Mouse (Mus musculus): Measurements from ENCODE around the gene Tshz3. TPM values are rescaled to one million over a fixed set of nuclear protein-coding genes. Genes with fewer than 3 reads are reported as not detected.

The Tshz3 gene
- polyA plus RNA-seq, 1 experiment from 2014 or later = 55.9 TPM

DNA sequence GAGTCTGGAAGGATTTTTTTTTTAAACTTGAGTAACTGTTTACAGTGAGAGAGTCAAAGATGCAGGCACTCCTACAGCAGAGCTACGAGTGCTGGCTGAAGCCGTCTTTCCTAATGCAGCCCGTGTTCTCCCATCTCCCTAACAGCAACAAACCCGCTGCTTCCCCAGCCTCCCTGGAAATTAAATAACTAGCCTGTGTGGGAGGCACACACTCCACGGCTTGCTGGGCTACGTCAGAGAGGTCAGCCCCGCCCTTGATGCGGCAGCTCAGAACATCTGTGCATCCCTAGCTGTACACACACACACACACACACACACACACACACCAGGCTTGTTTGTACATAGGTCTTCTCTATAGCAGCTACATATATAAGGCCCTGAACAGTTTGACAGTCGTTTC, 22.9 kb downstream of the Tshz3 start:
- Histone ChIP-seq H3K27ac (0 out of 2 replicates have a peak overlapping the region, but pooled peaks have one; percentile 26), H3K4me3 (replicated peaks; ENCODE audit: low read length) (no peak overlapping the region), H3K36me3 (replicated peaks; ENCODE audit: control insufficient read depth, insufficient read depth) (no peaks in the 10 kb centered on the region), H3K27me3 (ENCODE audit: control insufficient read depth, insufficient read depth, low read length) (no peaks in the 10 kb centered on the region), H3K4me2 (replicated peaks) (peak overlapping the region; percentile 19), H3K4me1 (replicated peaks; ENCODE audit: control insufficient read depth, insufficient read depth, low read length) (peaks cover 30% of the 10 kb centered on the region), H3K9ac (0 out of 2 replicates have a peak overlapping the region, but pooled peaks have one; percentile 11), H3K9me3 (ENCODE audit: control insufficient read depth, low read length) (no peaks in the 10 kb centered on the region)
- ATAC-seq (ENCODE audit: low FRiP score) (no peak), DNase-seq (ENCODE audit: low spot score) (no peak)
- WGBS = 39% methylated on average over 9 of the region's 9 CpGs

DNA sequence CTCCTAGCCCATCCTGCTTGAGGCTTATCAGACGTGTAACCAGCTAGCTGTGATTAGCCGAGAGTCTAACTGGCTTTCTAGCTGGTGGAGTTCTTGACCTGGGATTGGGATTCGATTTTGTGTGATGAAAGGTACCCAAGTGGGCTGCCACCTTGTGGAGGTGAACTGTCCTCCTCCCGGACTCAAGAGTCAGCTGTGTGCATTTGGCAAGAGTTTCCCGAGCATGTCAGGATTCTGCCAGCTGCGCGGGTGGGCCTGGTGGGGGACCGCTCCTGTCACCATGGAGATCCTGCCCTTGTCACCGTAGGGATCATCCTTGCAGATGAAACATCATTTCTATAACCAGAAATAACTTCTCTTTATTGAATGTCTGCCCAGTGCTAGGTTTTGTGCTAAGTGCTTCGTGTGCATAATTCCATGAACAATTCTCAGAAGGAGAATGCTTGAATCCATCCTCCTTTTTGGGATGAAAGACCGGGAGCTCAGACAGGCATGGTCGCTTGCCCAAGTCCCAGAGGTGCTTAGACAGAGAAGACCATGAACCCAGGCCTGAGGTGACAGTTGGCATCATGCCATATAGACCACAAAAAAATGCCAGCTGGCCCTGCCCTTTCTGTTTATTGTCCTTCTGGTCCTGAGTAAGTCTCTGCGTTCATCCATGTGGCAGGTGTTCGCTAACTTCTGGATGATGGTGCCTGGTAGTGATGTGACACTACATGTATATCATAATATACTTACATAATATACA, 38.6 kb downstream of the Tshz3 start:
- Histone ChIP-seq H3K9me3 (ENCODE audit: control insufficient read depth, low read length) (no peaks in the 10 kb centered on the region), H3K4me2 (replicated peaks) (no peak overlapping the region), H3K4me3 (replicated peaks; ENCODE audit: low read length) (no peak overlapping the region), H3K9ac (no peak overlapping the region), H3K36me3 (replicated peaks; ENCODE audit: control insufficient read depth, insufficient read depth) (no peaks in the 10 kb centered on the region), H3K27me3 (ENCODE audit: control insufficient read depth, insufficient read depth, low read length) (no peaks in the 10 kb centered on the region), H3K4me1 (replicated peaks; ENCODE audit: control insufficient read depth, insufficient read depth, low read length) (peaks cover 8% of the 10 kb centered on the region; the same call in 1 of the 2 replicates), H3K27ac (no peak overlapping the region)
- ATAC-seq (ENCODE audit: low FRiP score) = no peak
- peak; percentile 32 for DNase-seq (ENCODE audit: low spot score)
- WGBS = 54% methylated on average over 14 of the region's 14 CpGs

DNA sequence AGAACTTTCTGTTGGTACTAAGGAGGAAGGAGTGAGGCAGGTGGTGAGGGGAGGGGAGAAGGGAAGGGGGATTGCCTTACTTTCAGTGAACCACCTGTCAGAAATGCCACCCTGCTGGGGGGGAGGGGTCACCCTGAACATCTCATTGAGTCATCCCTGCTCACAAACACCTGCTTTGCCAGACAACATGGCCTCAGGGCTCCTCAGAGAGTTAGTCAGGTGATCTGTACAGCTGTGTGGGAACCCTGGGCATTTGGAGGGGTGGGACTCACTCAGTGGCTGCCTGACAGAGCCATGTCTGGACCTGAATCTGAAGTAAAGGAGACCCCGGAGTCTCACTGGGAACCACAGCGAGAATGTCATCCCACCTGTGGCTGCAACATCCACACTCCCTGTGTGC, 53.6 kb downstream of the Tshz3 start:
- Histone ChIP-seq H3K4me2 (replicated peaks) (no peak overlapping the region), H3K27me3 (ENCODE audit: control insufficient read depth, insufficient read depth, low read length) (no peaks in the 10 kb centered on the region), H3K9me3 (ENCODE audit: control insufficient read depth, low read length) (no peaks in the 10 kb centered on the region), H3K36me3 (replicated peaks; ENCODE audit: control insufficient read depth, insufficient read depth) (0 out of 2 replicates have a peak, but pooled peaks cover 4% of the 10 kb centered on the region), H3K9ac (no peak overlapping the region), H3K4me3 (replicated peaks; ENCODE audit: low read length) (no peak overlapping the region), H3K27ac (no peak overlapping the region), H3K4me1 (replicated peaks; ENCODE audit: control insufficient read depth, insufficient read depth, low read length) (no peaks in the 10 kb centered on the region)
- DNase-seq (ENCODE audit: low spot score) (no peak), ATAC-seq (ENCODE audit: low FRiP score) (no peak)
- WGBS = 88% methylated on average over 2 of the region's 2 CpGs

DNA sequence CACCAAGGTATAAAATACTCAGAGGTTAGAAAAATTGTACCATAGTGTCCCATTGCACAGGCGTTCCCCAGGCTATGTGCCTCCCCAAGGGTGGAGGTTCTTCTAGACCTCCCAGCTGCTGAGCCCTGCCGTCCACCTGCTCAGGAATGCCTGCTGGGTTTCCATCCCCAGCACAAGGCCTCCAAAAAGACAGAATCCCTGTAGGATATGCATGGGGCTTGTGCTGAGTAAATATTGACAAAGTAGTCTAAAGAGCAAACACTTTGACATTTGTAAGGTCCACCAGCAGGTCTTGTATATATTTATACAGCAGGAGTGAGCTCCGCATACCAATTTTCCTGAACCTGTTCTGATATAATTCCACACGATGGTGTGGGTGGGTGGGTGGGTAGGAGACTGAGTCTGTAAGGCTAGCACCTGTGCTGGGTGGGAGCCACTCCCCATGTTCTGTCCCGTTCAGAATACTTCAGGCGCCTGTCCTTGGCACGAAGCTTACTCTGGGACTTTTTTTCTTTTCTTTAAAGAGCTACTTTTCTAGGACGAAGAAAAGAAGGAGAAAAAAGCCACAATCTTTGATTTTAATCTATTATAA, 69.7 kb downstream of the Tshz3 start:
- no peak for ATAC-seq (ENCODE audit: low FRiP score)
- H3K27ac ChIP-seq = no peak overlapping the region
- DNase-seq (ENCODE audit: low spot score) = no peak
- WGBS = 83% methylated on average over 8 of the region's 8 CpGs
- no peaks in the 10 kb centered on the region for H3K4me1 ChIP-seq (replicated peaks; ENCODE audit: control insufficient read depth, insufficient read depth, low read length)
- no peaks in the 10 kb centered on the region for H3K27me3 ChIP-seq (ENCODE audit: control insufficient read depth, insufficient read depth, low read length)
- no peak overlapping the region for H3K4me3 ChIP-seq (replicated peaks; ENCODE audit: low read length)
- H3K36me3 ChIP-seq (replicated peaks; ENCODE audit: control insufficient read depth, insufficient read depth) = peaks cover 30% of the 10 kb centered on the region
- H3K9ac ChIP-seq = no peak overlapping the region
- H3K4me2 ChIP-seq (replicated peaks) = no peak overlapping the region
- no peaks in the 10 kb centered on the region for H3K9me3 ChIP-seq (ENCODE audit: control insufficient read depth, low read length)

DNA sequence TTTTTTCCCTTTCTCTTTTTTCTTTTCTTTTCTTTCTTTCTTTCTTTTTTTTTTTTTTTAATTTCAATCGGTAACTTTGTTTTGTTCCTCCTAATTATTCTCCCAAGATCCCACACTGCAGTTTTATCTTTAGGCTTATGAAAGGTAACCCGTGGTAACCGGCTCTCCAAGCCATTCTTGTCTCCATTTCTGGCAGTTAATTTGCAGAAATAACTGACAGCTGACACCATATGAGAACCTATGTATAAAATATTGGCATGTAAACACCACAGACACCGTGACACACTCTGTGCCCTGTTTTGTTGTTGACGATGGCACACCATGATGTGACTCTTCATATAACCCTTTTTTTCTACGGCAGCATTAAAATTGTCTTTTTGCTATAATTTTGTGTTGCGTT, 75.2 kb downstream of the Tshz3 start:
- no peaks in the 10 kb centered on the region for H3K4me1 ChIP-seq (replicated peaks; ENCODE audit: control insufficient read depth, insufficient read depth, low read length)
- H3K27ac ChIP-seq = no peak overlapping the region
- DNase-seq (ENCODE audit: low spot score) (no peak), ATAC-seq (ENCODE audit: low FRiP score) (no peak)
- H3K36me3 ChIP-seq (replicated peaks; ENCODE audit: control insufficient read depth, insufficient read depth) = peaks cover 30% of the 10 kb centered on the region
- H3K9ac ChIP-seq = no peak overlapping the region
- no peak overlapping the region for H3K4me3 ChIP-seq (replicated peaks; ENCODE audit: low read length)
- no peaks in the 10 kb centered on the region for H3K27me3 ChIP-seq (ENCODE audit: control insufficient read depth, insufficient read depth, low read length)
- WGBS = 42% methylated on average over 7 of the region's 7 CpGs
- no peaks in the 10 kb centered on the region for H3K9me3 ChIP-seq (ENCODE audit: control insufficient read depth, low read length)
- H3K4me2 ChIP-seq (replicated peaks) = no peak overlapping the region

DNA sequence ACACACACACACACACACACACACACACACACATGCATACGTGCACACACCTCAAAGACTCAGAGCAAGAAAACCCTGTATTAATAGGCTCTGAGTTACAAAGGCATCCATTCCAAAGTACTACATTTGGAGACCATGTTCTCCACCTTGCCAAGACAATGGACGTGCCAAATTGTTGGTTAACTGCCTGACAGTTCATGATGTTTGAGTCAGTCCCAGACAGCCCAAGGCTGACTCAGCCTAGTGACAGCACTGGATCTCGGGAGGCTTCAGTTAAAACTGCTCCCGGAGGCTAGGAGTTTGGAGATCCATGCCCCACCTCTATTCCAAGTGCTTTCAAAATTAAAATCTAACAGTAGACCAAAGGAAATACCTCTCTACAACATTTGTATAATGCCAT, 79.0 kb downstream of the Tshz3 start:
- Histone ChIP-seq H3K4me3 (replicated peaks; ENCODE audit: low read length) (no peak overlapping the region), H3K4me2 (replicated peaks) (no peak overlapping the region), H3K27me3 (ENCODE audit: control insufficient read depth, insufficient read depth, low read length) (no peaks in the 10 kb centered on the region), H3K4me1 (replicated peaks; ENCODE audit: control insufficient read depth, insufficient read depth, low read length) (no peaks in the 10 kb centered on the region), H3K36me3 (replicated peaks; ENCODE audit: control insufficient read depth, insufficient read depth) (0 out of 2 replicates have a peak, but pooled peaks cover under 1% of the 10 kb centered on the region), H3K9ac (no peak overlapping the region), H3K9me3 (ENCODE audit: control insufficient read depth, low read length) (no peaks in the 10 kb centered on the region), H3K27ac (no peak overlapping the region)
- DNase-seq (ENCODE audit: low spot score) (no peak), ATAC-seq (ENCODE audit: low FRiP score) (no peak)
- 80% methylated on average over 4 of the region's 4 CpGs for WGBS

DNA sequence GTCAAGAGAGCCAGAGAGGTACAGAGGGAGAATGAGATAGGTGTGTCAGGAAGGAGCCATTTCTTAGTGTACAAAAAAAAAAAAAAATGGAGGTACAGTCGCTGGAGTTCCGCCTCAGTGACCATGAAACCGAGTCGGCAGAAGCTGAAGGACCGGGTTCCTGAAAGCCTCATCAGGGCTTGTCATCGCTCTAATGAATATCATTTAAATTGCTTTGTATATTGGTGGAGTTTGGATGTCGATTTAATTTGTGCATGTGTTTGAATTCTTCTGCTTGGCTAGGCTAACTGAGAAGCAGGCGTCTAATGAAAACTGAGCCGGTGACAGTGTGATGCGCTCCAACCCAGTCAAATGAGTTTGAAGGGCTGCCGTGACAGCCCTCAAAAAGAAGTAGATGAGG, 80.5 kb downstream of the Tshz3 start:
- Histone ChIP-seq H3K27ac (no peak overlapping the region), H3K27me3 (ENCODE audit: control insufficient read depth, insufficient read depth, low read length) (no peaks in the 10 kb centered on the region), H3K4me2 (replicated peaks) (no peak overlapping the region), H3K9me3 (ENCODE audit: control insufficient read depth, low read length) (no peaks in the 10 kb centered on the region), H3K36me3 (replicated peaks; ENCODE audit: control insufficient read depth, insufficient read depth) (no peaks in the 10 kb centered on the region), H3K9ac (no peak overlapping the region), H3K4me1 (replicated peaks; ENCODE audit: control insufficient read depth, insufficient read depth, low read length) (no peaks in the 10 kb centered on the region), H3K4me3 (replicated peaks; ENCODE audit: low read length) (no peak overlapping the region)
- ATAC-seq (ENCODE audit: low FRiP score) (no peak), DNase-seq (ENCODE audit: low spot score) (no peak)
- 75% methylated on average over 11 of the region's 11 CpGs for WGBS

DNA sequence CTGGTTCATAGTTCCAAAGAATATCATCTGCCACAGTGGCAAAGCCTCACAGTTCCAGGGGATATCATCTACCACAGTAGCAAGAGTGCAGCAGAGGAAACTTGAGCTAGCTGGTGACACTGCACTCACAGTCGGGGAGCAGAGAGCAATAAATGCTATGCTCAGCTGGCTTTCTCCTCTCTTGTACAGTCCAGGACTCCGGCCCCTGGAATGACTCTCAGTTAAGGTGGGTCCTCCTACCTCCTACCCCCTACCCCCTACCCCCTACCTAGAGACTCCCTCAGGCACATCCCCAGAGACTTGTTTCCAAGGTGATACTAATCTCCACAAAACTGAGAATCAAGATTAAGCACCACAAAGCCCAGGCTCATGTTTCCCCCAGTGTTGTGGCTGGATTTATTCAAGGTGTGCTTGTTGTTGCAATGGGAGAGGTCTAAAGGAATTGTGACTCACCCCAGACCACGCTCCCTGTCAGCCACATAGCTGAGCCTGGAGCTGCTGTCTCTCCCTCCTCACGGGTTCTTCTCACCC, 86.4 kb downstream of the Tshz3 start:
- H3K27ac ChIP-seq = no peak overlapping the region
- DNase-seq (ENCODE audit: low spot score) = no peak
- no peaks in the 10 kb centered on the region for H3K9me3 ChIP-seq (ENCODE audit: control insufficient read depth, low read length)
- WGBS = 76% methylated on average over 4 of the region's 4 CpGs
- no peaks in the 10 kb centered on the region for H3K27me3 ChIP-seq (ENCODE audit: control insufficient read depth, insufficient read depth, low read length)
- H3K9ac ChIP-seq = no peak overlapping the region
- no peak overlapping the region for H3K4me3 ChIP-seq (replicated peaks; ENCODE audit: low read length)
- H3K36me3 ChIP-seq (replicated peaks; ENCODE audit: control insufficient read depth, insufficient read depth) = no peaks in the 10 kb centered on the region
- no peaks in the 10 kb centered on the region for H3K4me1 ChIP-seq (replicated peaks; ENCODE audit: control insufficient read depth, insufficient read depth, low read length)
- no peak for ATAC-seq (ENCODE audit: low FRiP score)
- no peak overlapping the region for H3K4me2 ChIP-seq (replicated peaks)

DNA sequence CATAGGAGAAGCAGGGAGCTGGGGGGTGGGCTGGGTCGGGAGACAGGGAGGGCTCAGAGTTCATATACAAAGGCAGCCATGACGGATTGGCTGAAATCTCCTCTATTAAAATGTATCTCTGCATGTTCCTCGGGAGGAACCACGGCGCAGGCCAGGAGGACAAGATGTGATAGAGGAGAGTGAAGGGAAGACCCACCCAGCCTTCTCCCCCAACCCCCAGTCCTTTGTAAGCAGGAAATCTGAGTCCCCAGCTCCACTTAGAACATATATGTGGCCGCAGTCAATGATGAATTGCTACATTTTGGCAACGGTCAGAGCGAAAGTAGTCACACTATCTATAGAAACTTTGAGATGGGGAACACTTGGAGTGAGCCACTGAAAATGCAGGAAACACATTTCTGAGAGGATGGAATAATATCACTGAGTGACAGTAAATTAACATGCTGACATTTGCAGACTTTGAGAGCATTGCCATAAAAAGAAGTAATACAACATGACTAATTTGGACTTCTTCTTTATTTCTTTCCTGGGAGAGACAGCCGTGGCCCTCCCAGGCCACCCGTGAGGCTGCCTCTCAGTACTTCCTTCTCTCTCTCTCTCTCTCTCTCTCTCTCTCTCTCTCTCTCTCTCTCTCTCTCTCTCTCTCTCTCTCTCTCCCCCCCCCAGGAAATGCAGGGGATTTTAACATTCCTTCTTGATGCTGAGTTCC, 88.9 kb downstream of the Tshz3 start:
- no peaks in the 10 kb centered on the region for H3K27me3 ChIP-seq (ENCODE audit: control insufficient read depth, insufficient read depth, low read length)
- DNase-seq (ENCODE audit: low spot score) = no peak
- no peaks in the 10 kb centered on the region for H3K36me3 ChIP-seq (replicated peaks; ENCODE audit: control insufficient read depth, insufficient read depth)
- H3K27ac ChIP-seq = no peak overlapping the region
- no peak overlapping the region for H3K4me3 ChIP-seq (replicated peaks; ENCODE audit: low read length)
- no peak for ATAC-seq (ENCODE audit: low FRiP score)
- WGBS = 73% methylated on average over 10 of the region's 10 CpGs
- H3K4me2 ChIP-seq (replicated peaks) = no peak overlapping the region
- H3K4me1 ChIP-seq (replicated peaks; ENCODE audit: control insufficient read depth, insufficient read depth, low read length) = no peaks in the 10 kb centered on the region
- no peak overlapping the region for H3K9ac ChIP-seq
- H3K9me3 ChIP-seq (ENCODE audit: control insufficient read depth, low read length) = no peaks in the 10 kb centered on the region
